Mouse (Mus musculus): ENCODE data around the gene Gimap9. TPM values are rescaled to one million over a fixed set of nuclear protein-coding genes. Genes with fewer than 3 reads are reported as not detected.

Gimap9 gene
- polyA plus RNA-seq (2017; shearing (Covaris generic)): 100 to 1,000 TPM; 259 to 273 TPM

DNA sequence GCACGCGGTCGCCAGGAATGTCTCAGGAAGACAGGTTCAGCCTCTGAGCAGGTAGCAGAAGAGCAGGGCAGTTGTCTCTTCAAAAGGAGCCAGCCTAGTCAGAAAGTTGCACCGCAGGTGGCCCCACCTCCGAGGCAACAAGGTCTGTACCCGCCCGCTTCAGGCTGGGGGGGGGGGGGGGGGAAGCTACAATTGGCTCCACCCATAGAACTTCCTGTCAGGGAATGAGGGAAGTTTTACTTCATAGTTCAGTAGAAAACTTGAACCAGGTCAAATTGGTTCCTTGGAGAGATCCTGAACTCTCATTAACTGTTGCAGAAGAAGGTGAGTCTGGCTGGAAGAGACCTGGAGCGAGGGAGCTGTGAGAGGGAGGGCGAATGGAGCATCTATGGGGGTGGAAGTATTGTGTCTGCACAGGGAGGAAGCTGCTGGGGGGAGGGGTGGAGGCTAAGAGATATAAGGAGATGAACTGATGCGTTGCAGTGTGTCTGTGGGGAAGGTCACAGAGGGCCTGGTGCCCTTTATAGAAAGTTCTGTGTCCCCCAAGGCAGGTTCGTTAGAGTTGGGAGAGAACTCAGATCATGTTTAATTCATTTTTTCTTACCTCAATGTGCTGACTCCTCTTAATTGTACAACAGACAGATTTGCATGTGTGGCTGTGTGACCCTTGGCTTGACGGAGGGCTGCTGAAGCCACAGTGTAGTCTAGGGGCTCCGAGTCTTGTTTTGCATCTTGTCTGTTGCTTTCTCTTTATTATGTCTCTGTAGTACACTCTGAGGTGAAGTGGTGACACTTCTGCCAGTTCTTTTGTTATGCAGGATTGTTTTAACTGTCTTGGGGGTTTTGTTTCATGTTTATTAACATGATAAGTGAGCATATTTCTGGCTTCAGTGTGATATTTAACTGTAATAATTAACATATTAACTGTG is at the start of gene Gimap9:
Gene Gimap9 (plus strand): TSS at position 199 of the 929 bp plus-strand sequence.

DNA sequence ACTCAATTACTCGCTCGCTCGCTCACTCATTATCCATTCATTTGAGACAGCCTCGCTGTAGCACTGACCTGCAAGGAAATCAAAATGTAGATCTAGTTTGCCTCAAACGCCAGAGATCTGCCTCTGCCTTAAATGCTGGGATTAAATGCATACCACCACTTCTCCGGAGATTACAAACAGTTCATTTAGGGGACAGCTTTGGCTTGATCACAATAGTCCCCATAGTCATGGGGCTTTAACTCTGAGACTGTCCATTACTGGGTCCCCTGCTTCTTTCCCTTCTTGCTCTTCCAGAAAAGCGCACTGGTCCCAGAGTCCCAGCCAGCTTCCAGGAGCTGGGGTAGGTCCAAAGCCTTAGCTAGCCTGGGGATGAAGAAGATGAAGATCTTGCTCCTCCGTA is 49.5 kb upstream of the Gimap9 start, which contains the start of gene AI854703:
Gene AI854703 (plus strand): TSS at position 301 of the 400 bp plus-strand sequence.

DNA sequence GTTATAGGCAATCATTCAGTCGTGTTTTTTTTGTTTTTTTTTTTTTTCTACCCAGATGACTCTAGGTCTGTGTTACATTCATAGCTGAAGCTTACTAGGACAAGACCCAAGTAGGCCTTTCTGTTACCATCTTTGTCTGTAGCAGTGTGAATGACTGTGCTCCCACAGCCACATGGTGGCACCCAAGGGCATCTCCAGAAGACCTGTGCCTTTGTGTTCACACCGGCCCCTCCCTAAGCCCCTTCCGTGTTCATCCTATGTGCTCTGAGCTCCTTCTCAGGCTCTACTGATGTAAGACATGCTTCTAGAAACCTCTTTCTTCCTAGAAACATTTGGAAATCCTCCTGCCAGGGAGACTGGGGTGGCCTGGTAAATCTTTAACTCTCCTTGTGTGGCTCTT is 28.9 kb upstream of the Gimap9 start, which contains the start of gene Gimap8:
Gene Gimap8 (plus strand): TSS at position 240 of the 400 bp plus-strand sequence.

DNA sequence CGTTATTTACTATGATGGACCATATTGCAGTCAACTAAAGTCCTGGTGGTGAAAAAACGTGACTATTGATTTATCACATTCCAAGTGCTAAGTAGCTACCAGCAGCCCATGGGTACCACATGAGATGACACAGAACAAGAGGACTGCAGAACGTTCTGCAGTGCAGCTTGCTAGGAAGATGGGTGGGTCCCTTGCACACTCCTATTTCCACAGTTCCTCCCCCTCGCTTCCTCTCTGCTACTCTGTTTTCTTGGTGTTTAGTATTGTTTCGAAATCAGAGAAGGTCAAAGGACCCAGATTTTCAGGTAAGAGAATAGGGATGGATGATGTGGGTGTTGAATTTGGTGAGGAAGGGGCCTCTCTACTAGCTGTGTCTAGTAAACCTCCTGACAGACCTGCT is 8.4 kb downstream of the Gimap9 start, which contains the start of gene Gimap4:
Gene Gimap4 (plus strand): TSS at position 231 of the 400 bp plus-strand sequence.

DNA sequence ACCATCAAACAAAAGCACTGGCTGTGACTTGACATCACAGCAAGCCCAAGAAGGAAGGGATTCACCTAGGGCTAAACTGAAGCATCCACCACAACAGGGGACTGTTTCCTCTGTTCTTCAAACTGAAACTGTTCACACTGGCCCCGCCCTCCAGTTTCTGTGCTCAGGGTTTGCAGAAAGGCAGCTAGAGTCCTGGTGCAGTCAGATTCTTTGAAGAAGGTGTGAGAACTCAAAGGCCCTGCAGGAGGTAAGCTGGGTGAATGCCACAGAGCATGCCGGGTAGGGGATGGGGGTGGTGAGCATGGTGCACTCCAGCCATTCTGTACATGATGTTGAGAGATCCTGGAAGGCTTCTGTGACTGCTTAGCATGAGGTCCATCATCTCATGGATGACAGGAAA is 42.5 kb downstream of the Gimap9 start, which contains the start of the genes Gm28053 and Gimap7:
Gene Gm28053 (plus strand): TSS at position 153 of the 400 bp plus-strand sequence.
Gene Gimap7 (plus strand): TSS at position 167 of the 400 bp plus-strand sequence.

Other genes starting within 250 kb of the Gimap9 start
- gene Zfp467, start 230.3 kb upstream of the Gimap9 start, polyA plus RNA-seq (2017; shearing (Covaris generic)): 10 to 100 TPM; 22.3 to 29.7 TPM
- 1 to 10 TPM in 1 of 2 experiments, under 1 TPM in 1; 0.74 to 1.2 TPM for gene Sspo, start 227.9 kb upstream of the Gimap9 start, polyA plus RNA-seq (2017; shearing (Covaris generic))
- 1 to 10 TPM in 1 of 2 experiments, not detected in 1; 4.7 TPM for gene Atp6v0e2, start 138.5 kb upstream of the Gimap9 start, polyA plus RNA-seq (2017; shearing (Covaris generic))
- gene Lrrc61, start 121.3 kb upstream of the Gimap9 start, polyA plus RNA-seq (2017; shearing (Covaris generic)): 10 to 100 TPM; 11.3 to 50.4 TPM
- under 1 TPM in 1 of 2 experiments, not detected in 1; 0.23 TPM for gene Rarres2, start 103.3 kb upstream of the Gimap9 start, polyA plus RNA-seq (2017; shearing (Covaris generic))
- gene Gm45021, start 86.5 kb upstream of the Gimap9 start, polyA plus RNA-seq (2017; shearing (Covaris generic)): not detected
- 1 to 10 TPM; 5.7 to 5.9 TPM for gene Repin1, start 82.2 kb upstream of the Gimap9 start, polyA plus RNA-seq (2017; shearing (Covaris generic))
- gene Gm44965, start 82.2 kb upstream of the Gimap9 start, polyA plus RNA-seq (2017; shearing (Covaris generic)): not detected
- gene Zfp775, start 74.1 kb upstream of the Gimap9 start, polyA plus RNA-seq (2017; shearing (Covaris generic)): 1 to 10 TPM; 7.8 to 9.4 TPM
- 1 to 10 TPM; 3.7 to 4.2 TPM for gene AI854703, start 49.4 kb upstream of the Gimap9 start, polyA plus RNA-seq (2017; shearing (Covaris generic))
- gene Gimap8, start 28.9 kb upstream of the Gimap9 start, polyA plus RNA-seq (2017; shearing (Covaris generic)): 100 to 1,000 TPM; 148 TPM
- gene Gimap4, start 8.4 kb downstream of the Gimap9 start, polyA plus RNA-seq (2017; shearing (Covaris generic)): 1,000 to 10,000 TPM; 1,107 to 1,335 TPM
- gene Gimap6, start 32.1 kb downstream of the Gimap9 start, polyA plus RNA-seq (2017; shearing (Covaris generic)): 100 to 1,000 TPM; 791 to 847 TPM
- gene Gm28053, start 42.5 kb downstream of the Gimap9 start, polyA plus RNA-seq (2017; shearing (Covaris generic)): 10 to 100 TPM; 17.0 to 31.4 TPM
- 100 to 1,000 TPM; 197 to 372 TPM for gene Gimap7, start 42.5 kb downstream of the Gimap9 start, polyA plus RNA-seq (2017; shearing (Covaris generic))
- gene Gimap1, start 62.9 kb downstream of the Gimap9 start, polyA plus RNA-seq (2017; shearing (Covaris generic)): 100 to 1,000 TPM; 528 to 608 TPM
- gene Gimap5, start 70.1 kb downstream of the Gimap9 start, polyA plus RNA-seq (2017; shearing (Covaris generic)): 100 to 1,000 TPM; 138 to 215 TPM
- gene Gimap3, start 94.7 kb downstream of the Gimap9 start, polyA plus RNA-seq (2017; shearing (Covaris generic)): 1,000 to 10,000 TPM; 1,428 to 1,859 TPM
- gene Tmem176a, start 164.8 kb downstream of the Gimap9 start, polyA plus RNA-seq (2017; shearing (Covaris generic)): 1 to 10 TPM; 4.1 to 6.9 TPM
- gene Tmem176b, start 165.4 kb downstream of the Gimap9 start, polyA plus RNA-seq (2017; shearing (Covaris generic)): 10 to 100 TPM in 1 of 2 experiments, 1 to 10 TPM in 1; 6.2 to 14.1 TPM
- gene Aoc1, start 196.8 kb downstream of the Gimap9 start, polyA plus RNA-seq (2017; shearing (Covaris generic)): 1 to 10 TPM in 1 of 2 experiments, under 1 TPM in 1; 0.16 to 3.0 TPM

All from inflammation-experienced regulatory T-cells (primary cell).